Mouse (Mus musculus) intestine, embryonic 16.5 days (tissue): ENCODE measurements around the gene Rpl39. TPM values are rescaled to one million over a fixed set of nuclear protein-coding genes. Genes with fewer than 3 reads are reported as not detected.
A peak's percentile ranks its signal among the peaks of the same experiment; 100 is the strongest.

Experiments
- ATAC-seq: fragments of 200-750 bp; cut with Nextera tagmentation; 2 replicates; pipeline ENCODE4 v1.8.0; 2017; ENCODE audit warnings: moderate TSS enrichment, moderate library complexity
- H3K27ac ChIP-seq: fragments of 300-500 bp; sonication (generic); 2 replicates; pipeline ENCODE4 v1.5.1; 2014; ENCODE audit warnings: mild to moderate bottlenecking, low read length
- H3K27me3 ChIP-seq: fragments of 300-500 bp; sonication (generic); replicated peaks from 2 replicates; pipeline ENCODE4 v1.6.1; 2014; ENCODE audit warnings: low read length, control low read depth, mixed read lengths; ENCODE audit not compliant: control insufficient read depth, insufficient read depth
- H3K36me3 ChIP-seq: fragments of 300-500 bp; sonication (generic); 2 replicates; pipeline ENCODE4 v1.6.1; 2014; ENCODE audit warnings: low read length, control low read depth; ENCODE audit not compliant: control insufficient read depth, insufficient read depth
- H3K4me1 ChIP-seq: fragments of 300-500 bp; sonication (generic); 2 replicates; pipeline ENCODE4 v1.6.1; 2014; ENCODE audit warnings: low read length, control low read depth, mixed read lengths; ENCODE audit not compliant: control insufficient read depth, insufficient read depth
- H3K4me2 ChIP-seq: fragments of 300-500 bp; sonication (generic); 2 replicates; pipeline ENCODE4 v1.6.1; 2014; ENCODE audit warnings: low read depth, low read length, control low read depth
- H3K4me3 ChIP-seq: fragments of 300-500 bp; sonication (generic); 2 replicates; pipeline ENCODE4 v1.5.1; 2014; ENCODE audit warnings: mild to moderate bottlenecking, low read length
- H3K9ac ChIP-seq: fragments of 300-500 bp; sonication (generic); 2 replicates; pipeline ENCODE4 v1.6.1; 2014; ENCODE audit warnings: low read depth, low read length
- H3K9me3 ChIP-seq: fragments of 300-500 bp; sonication (generic); 2 replicates; pipeline ENCODE4 v1.6.1; 2016; ENCODE audit warnings: low read length, control low read depth; ENCODE audit not compliant: control insufficient read depth
- WGBS: fragments of 180-500 bp; shearing (Covaris S2); extraction: QIAGEN DNeasy Blood & Tissue Kit; methylation state at CpG from one replicate; pipeline ENCODE4 v1.1.7; 2014; 5-methylcytosine and 5-hydroxymethylcytosine counted together
- polyA plus RNA-seq: library from polyadenylated mRNA; unstranded; fragments of >200 nt; fragmentation: Nextera tagmentation; extraction: Ambion mirVana; gene quantifications from 2 replicates; pipeline ENCODE4 v1.2.1, GENCODE M21; 2015

The Rpl39 gene
- 429 and 442 TPM in 2 replicates for polyA plus RNA-seq

DNA sequence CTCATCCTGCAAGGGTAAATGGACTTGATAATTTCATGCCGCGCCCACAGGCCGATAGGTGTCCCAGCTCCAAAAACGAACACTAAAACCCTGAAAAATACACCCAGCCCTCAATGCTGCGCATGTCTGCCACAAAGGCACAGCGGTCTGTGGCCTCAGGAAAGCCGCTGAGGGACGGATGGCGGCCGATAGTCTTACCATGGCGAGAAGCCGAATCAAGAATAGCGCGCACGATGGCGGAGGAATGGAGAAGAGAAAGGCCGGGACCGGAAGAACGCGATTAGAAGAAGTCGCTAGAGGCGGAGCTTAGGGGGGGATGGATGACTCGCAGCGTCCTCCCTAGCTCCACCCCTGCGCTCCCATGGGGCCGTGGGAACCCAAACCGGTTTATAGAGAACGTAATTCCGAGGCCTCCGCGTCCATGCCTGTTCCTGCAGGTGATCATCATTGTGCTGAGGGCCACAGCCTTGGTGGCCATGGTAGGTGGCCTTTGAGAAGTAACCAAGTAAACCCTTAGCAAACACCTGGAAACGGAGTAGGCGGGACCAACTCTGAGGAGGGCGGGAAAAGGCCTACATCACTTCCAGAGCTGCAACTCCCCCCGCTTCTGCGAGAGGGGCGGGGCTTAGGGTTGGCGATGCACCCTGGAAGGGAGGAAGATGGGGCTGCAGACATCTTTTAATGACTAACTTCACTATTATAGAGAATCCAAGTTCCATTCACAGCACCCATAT is at the start of gene Rpl39:
Gene Rpl39 (minus strand): TSS at position 476 of the 734 bp plus-strand sequence.
- 9% methylated on average over 38 of the region's 38 CpGs for WGBS
- Histone ChIP-seq H3K9ac (peak within 1 kb of the TSS; percentile 74), H3K4me3 (peak within 1 kb of the TSS; percentile 56), H3K4me2 (peak within 1 kb of the TSS; percentile 65), H3K27ac (peak within 1 kb of the TSS; percentile 91), H3K4me1 (no peaks in the 10 kb centered on the region), H3K36me3 (no peaks in the 10 kb centered on the region), H3K9me3 (no peaks in the 10 kb centered on the region), H3K27me3 (no peaks in the 10 kb centered on the region)
- ATAC-seq: peak; percentile 94

DNA sequence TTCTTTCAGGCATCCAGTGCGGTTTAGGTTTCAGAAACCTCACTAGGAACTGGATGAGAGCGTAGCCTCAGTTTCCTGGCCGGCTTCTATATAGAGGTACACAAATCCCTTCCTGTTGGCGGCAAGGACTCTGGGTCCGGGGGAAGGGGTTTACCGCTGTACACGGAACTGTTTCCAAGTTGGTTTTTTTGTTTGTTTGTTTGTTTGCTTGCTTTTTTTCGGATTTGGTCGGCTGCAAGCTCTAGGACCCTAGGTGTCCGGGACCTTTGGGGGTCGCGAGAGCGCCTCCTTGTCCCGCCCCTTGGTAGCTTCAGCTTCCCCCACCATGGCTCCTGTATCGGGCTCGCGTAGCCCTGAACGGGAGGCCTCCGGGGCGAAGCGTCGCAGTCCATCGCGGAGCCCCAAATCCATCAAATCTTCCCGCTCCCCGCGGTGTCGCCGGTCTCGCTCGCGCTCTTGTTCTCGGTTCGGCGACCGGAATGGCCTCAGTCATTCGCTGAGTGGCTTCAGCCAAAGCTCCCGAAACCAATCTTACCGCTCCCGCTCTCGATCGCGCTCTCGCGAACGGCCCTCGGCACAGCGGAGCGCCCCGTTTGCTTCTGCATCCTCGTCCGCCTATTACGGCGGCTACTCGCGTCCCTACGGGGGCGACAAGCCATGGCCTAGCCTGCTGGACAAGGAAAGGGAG is 41.6 kb upstream of the Rpl39 start, which contains the start of gene Nkap:
Gene Nkap (plus strand): TSS at position 125 of the 688 bp plus-strand sequence.
- no peaks in the 10 kb centered on the region for H3K4me1 ChIP-seq
- no peaks in the 10 kb centered on the region for H3K36me3 ChIP-seq
- no peaks in the 10 kb centered on the region for H3K27me3 ChIP-seq
- H3K9me3 ChIP-seq: no peaks in the 10 kb centered on the region
- peak within 1 kb of the TSS; percentile 65 for H3K4me3 ChIP-seq
- H3K4me2 ChIP-seq: peak within 1 kb of the TSS; percentile 48
- ATAC-seq: peak; percentile 88
- H3K27ac ChIP-seq: peak within 1 kb of the TSS; percentile 69
- 16% methylated on average over 58 of the region's 58 CpGs for WGBS
- peak within 1 kb of the TSS; percentile 82 for H3K9ac ChIP-seq

DNA sequence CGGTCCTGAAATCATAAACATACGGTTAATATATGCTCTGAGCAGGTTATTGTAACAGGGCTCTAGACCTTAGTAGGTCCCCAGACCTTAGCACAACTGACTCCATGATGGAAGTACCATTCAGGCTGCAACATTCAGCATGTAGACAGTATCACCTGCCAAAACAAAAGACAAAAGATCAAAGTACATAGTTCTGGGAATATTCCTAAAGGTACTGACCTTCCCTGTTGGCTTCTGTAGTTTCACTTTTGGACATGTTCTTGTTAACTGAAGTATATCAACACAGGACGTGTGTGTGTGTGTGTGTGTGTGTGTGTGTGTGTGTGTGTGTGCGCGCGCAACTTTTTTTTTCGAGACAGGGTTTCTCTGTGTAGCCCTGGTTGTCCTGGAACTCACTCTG is 40.3 kb upstream of the Rpl39 start:
- Histone ChIP-seq H3K27ac (no peak overlapping the region), H3K4me3 (no peak overlapping the region), H3K27me3 (no peaks in the 10 kb centered on the region), H3K9ac (no peak overlapping the region), H3K9me3 (no peaks in the 10 kb centered on the region), H3K4me2 (no peak overlapping the region), H3K4me1 (no peaks in the 10 kb centered on the region), H3K36me3 (no peaks in the 10 kb centered on the region)
- 90% methylated on average over 7 of the region's 7 CpGs for WGBS
- no peak for ATAC-seq

DNA sequence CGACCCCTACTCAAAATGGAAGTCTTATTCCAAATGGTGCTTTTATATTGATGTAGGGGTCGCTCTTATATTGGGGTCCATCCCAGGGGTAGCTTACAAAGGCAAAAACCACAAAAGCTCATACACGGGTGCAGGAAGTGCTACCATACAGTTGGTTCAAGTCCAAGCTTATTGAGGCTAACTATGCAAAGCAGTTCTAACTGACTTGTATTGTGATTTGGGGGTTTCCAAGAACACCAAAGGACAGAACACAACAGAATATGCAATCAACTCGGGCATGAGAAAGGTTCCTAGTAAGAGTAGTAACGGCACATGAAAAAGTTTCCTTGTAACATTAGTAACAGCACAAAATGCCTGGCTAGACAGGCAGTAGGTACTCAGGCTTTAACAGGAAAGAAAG is 35.0 kb upstream of the Rpl39 start:
- H3K27me3 ChIP-seq: no peaks in the 10 kb centered on the region
- 69% methylated on average over 5 of the region's 5 CpGs for WGBS

DNA sequence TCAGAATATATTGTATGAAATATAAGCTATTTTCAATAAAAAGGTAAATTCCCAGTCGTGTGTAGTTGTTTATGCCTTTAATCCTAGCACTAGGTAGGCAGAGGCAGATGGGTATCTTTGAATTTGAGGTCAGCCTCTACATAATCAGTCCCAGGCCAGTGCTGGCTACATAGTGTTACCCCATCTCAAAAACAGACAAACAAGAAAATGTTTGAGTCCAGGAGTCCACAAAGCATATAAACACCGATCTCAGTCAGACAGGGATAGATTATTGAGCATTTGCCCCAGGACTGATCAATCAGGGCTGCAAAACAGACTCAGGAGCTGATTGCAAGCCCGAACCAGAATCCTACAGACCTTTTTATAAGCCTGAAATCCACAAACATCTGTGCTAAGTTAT is 34.4 kb upstream of the Rpl39 start:
- Histone ChIP-seq H3K27ac (no peak overlapping the region), H3K4me1 (no peaks in the 10 kb centered on the region), H3K4me2 (no peak overlapping the region), H3K9ac (no peak overlapping the region), H3K4me3 (no peak overlapping the region), H3K9me3 (no peaks in the 10 kb centered on the region), H3K36me3 (no peaks in the 10 kb centered on the region), H3K27me3 (no peaks in the 10 kb centered on the region)
- WGBS: 55% methylated on average over 3 of the region's 3 CpGs
- no peak for ATAC-seq

More for the DNA sequence above, 35.0 kb upstream of the Rpl39 start:
- Histone ChIP-seq H3K9ac (no peak overlapping the region), H3K4me2 (no peak overlapping the region), H3K4me1 (no peaks in the 10 kb centered on the region), H3K27ac (no peak overlapping the region), H3K4me3 (no peak overlapping the region), H3K36me3 (no peaks in the 10 kb centered on the region), H3K9me3 (no peaks in the 10 kb centered on the region)
- ATAC-seq: no peak

DNA sequence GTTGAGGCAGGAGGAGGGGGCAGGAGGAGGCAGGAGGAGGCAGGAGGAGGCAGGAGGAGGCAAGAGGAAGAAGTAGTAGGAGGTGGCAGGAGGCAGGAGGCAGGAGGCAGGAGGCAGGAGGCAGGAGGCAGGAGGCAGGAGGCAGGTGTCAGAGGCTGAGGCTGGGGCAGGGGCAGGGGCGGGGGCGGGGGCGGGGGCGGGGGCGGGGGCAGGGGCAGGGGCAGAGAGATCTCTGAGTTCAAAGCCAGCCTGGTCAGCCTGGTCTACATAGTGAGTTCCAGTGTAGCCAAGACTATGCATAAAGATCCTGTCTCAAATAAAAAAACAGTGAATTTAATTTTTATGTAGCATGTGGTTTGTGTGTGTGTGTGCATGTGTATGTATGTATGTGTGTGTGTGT is 31.9 kb upstream of the Rpl39 start:
- no peak overlapping the region for H3K4me3 ChIP-seq
- no peaks in the 10 kb centered on the region for H3K9me3 ChIP-seq
- H3K27me3 ChIP-seq: no peaks in the 10 kb centered on the region
- no peak overlapping the region for H3K4me2 ChIP-seq
- no peaks in the 10 kb centered on the region for H3K4me1 ChIP-seq
- WGBS: 40% methylated on average over 2 of the region's 5 CpGs
- no peak overlapping the region for H3K9ac ChIP-seq
- H3K36me3 ChIP-seq: no peaks in the 10 kb centered on the region
- no peak for ATAC-seq
- no peak overlapping the region for H3K27ac ChIP-seq

DNA sequence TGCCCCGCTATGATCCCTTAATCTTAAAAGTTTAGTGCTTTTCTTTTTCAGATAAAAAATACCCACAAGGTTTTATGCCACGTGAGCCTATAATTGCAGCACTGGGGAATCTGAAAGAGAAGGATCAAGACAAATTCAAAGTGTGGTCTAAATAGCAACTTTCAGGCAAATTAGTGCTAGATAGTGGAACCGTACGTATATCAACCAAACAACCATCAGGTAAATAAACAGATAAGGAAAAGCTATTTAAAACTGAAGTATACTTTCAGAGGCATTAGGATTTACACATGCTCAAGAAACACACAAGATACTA is 25.6 kb upstream of the Rpl39 start:
- Histone ChIP-seq H3K27me3 (no peaks in the 10 kb centered on the region), H3K9ac (no peak overlapping the region), H3K9me3 (no peaks in the 10 kb centered on the region), H3K4me1 (no peaks in the 10 kb centered on the region), H3K4me2 (no peak overlapping the region), H3K4me3 (no peak overlapping the region), H3K36me3 (no peaks in the 10 kb centered on the region), H3K27ac (no peak overlapping the region)
- 71% methylated on average over 4 of the region's 4 CpGs for WGBS
- no peak for ATAC-seq

DNA sequence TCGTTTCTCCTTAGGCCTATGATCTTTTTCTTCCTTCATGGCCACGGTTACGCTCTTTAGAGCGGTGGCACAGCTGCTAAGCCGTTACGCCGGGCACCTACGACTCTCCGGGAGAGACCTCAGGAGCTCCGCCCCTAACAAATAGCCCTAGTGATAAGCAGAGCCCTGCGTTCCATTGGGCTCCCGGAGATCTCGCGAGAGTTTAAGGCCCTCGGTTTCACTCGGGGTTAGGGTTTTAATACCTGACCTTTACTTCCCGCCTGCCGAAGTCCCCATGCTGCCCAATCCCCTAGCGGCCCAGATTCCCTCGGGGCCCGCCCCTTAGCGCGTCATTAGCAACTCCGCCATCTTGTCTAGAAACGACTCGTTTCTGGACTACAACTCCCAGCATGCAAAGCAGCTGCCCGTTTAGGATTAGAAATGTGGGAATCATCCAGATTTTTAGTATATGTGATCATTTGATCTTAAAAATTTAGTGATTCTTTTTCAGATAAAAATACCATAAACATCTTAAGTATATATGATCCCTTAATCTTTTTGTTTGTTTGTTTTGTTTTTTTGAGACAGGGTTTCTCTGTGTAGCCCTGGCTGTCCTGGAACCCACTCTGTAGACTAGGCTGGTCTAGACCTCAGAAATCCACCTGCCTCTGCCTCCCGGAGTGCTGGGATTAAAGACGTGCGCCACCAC is 25.1 kb upstream of the Rpl39 start, which contains the start of gene Upf3b:
Gene Upf3b (minus strand): TSS at position 130 of the 688 bp plus-strand sequence.
- no peaks in the 10 kb centered on the region for H3K27me3 ChIP-seq
- H3K36me3 ChIP-seq: no peaks in the 10 kb centered on the region
- H3K9ac ChIP-seq: peak within 1 kb of the TSS; percentile 76
- H3K27ac ChIP-seq: peak within 1 kb of the TSS; percentile 84
- peak; percentile 99 for ATAC-seq
- H3K4me3 ChIP-seq: peak within 1 kb of the TSS; percentile 58
- H3K9me3 ChIP-seq: no peaks in the 10 kb centered on the region
- H3K4me1 ChIP-seq: no peaks in the 10 kb centered on the region
- 13% methylated on average over 30 of the region's 30 CpGs for WGBS
- peak within 1 kb of the TSS; percentile 43 for H3K4me2 ChIP-seq

DNA sequence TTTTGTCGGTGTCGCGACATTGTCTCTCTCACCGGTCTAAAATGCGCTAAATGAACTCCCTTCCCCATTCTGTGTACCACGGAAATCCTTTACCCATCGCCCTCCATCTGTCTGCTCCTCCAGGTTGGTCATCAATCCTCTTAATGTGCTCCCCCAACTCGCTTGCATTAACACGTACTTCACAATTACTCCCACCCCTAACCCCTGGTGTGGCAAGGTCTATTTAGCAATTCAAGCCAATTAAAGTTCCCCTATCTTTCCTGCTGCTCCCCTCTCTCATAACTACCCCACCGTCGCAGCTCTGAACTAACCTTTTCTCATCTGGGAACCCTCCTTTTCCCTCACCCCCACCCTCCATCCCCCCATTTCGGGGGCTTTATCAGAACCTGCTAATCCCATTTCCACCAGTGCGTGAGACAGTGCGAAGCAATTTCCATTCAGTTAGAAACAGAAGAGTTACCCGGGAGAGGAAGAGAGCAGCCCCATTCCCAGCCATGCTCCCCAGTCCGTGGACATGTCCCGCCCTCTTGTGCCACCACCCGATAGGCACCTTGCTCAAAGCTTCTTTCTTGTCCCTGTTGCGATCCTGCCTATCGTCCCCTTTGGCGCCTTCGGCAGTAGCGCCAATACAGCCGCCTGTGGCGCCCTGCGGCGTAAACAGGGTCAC is 24.5 kb upstream of the Rpl39 start:
- Histone ChIP-seq H3K27ac (peak overlapping the region; percentile 84), H3K9me3 (no peaks in the 10 kb centered on the region), H3K4me3 (peak overlapping the region; percentile 58), H3K4me1 (no peaks in the 10 kb centered on the region), H3K36me3 (no peaks in the 10 kb centered on the region), H3K9ac (peak overlapping the region; percentile 76), H3K4me2 (peak overlapping the region; percentile 43), H3K27me3 (no peaks in the 10 kb centered on the region)
- peak; percentile 89 for ATAC-seq
- WGBS: 18% methylated on average over 27 of the region's 27 CpGs
